Mouse (Mus musculus): Measurements from ENCODE around the gene Rint1. TPM values are rescaled to one million over a fixed set of nuclear protein-coding genes. Genes with fewer than 3 reads are reported as not detected.
"Not testable (repeated sequence)": the region's sequence is repeated elsewhere in the genome, so short reads cannot be mapped to it uniquely, and the experiment has no call there.

Gene Rint1
- polyA plus RNA-seq, 1 experiment from 2014 or later: 40.2 TPM

- Histone ChIP-seq H3K9me3 (no peaks in the 10 kb centered on the region), H3K4me3 (replicated peaks) (no peak overlapping the region), H3K4me2 (replicated peaks) (peak overlapping the region; percentile 28), H3K36me3 (no peaks in the 10 kb centered on the region), H3K4me1 (replicated peaks) (no peaks in the 10 kb centered on the region), H3K27ac (no peak overlapping the region), H3K27me3 (peaks cover 27% of the 10 kb centered on the region), H3K9ac (replicated peaks) (no peak overlapping the region)
- ATAC-seq: no peak
- WGBS: 51% methylated on average over 58 of the region's 58 CpGs
Measured at GRCm38 (mm10) chr5:23830897-23831752, 43.6 kb downstream of the Rint1 start.

GRCm38 (mm10) chr5:23835691-23836090, 48.2 kb downstream of the Rint1 start:
- H3K9ac ChIP-seq (replicated peaks); H3K9me3 ChIP-seq; ATAC-seq; H3K4me3 ChIP-seq (replicated peaks); H3K27ac ChIP-seq; H3K4me1 ChIP-seq (replicated peaks); H3K4me2 ChIP-seq (replicated peaks): not testable (repeated sequence)
- peaks cover 16% of the 10 kb centered on the region for H3K27me3 ChIP-seq
- WGBS: 74% methylated on average over 1 of the region's 1 CpGs
- H3K36me3 ChIP-seq: peaks cover 23% of the 10 kb centered on the region

GRCm38 (mm10) chr5:23838158-23838557, 50.6 kb downstream of the Rint1 start:
- Histone ChIP-seq H3K9ac (replicated peaks) (no peak overlapping the region), H3K27ac (no peak overlapping the region), H3K27me3 (no peaks in the 10 kb centered on the region), H3K4me2 (replicated peaks) (no peak overlapping the region), H3K4me1 (replicated peaks) (peaks cover 11% of the 10 kb centered on the region), H3K4me3 (replicated peaks) (no peak overlapping the region), H3K36me3 (peaks cover 27% of the 10 kb centered on the region), H3K9me3 (no peaks in the 10 kb centered on the region)
- WGBS: 92% methylated on average over 7 of the region's 7 CpGs
- ATAC-seq: no peak

GRCm38 (mm10) chr5:23843674-23844530, 56.4 kb downstream of the Rint1 start, which contains the start of gene Tomm7:
Gene Tomm7, minus strand, starts transcription at chr5:23844161.
- no peaks in the 10 kb centered on the region for H3K9me3 ChIP-seq
- peak; percentile 95 for ATAC-seq
- H3K4me1 ChIP-seq (replicated peaks): peaks cover 22% of the 10 kb centered on the region
- H3K36me3 ChIP-seq: peaks cover 15% of the 10 kb centered on the region
- H3K9ac ChIP-seq (replicated peaks): peak within 1 kb of the TSS; percentile 83
- WGBS: under 1% methylated on average over 44 of the region's 44 CpGs
- H3K27ac ChIP-seq: peak within 1 kb of the TSS; percentile 86
- H3K4me3 ChIP-seq (replicated peaks): peak within 1 kb of the TSS; percentile 80
- H3K4me2 ChIP-seq (replicated peaks): peak within 1 kb of the TSS; percentile 72
- H3K27me3 ChIP-seq: no peaks in the 10 kb centered on the region

GRCm38 (mm10) chr5:23844531-23844841, 57.0 kb downstream of the Rint1 start:
- 38% methylated on average over 7 of the region's 7 CpGs for WGBS
- Histone ChIP-seq H3K4me3 (replicated peaks) (peak overlapping the region; percentile 80), H3K4me2 (replicated peaks) (peak overlapping the region; percentile 72), H3K4me1 (replicated peaks) (peaks cover 22% of the 10 kb centered on the region), H3K36me3 (peaks cover 9% of the 10 kb centered on the region), H3K27ac (peak overlapping the region; percentile 85), H3K9ac (replicated peaks) (peak overlapping the region; percentile 63), H3K27me3 (no peaks in the 10 kb centered on the region), H3K9me3 (no peaks in the 10 kb centered on the region)
- ATAC-seq: peak; percentile 25; the same call in 1 of the 2 replicates

GRCm38 (mm10) chr5:23845141-23845540, 57.6 kb downstream of the Rint1 start:
- no peaks in the 10 kb centered on the region for H3K9me3 ChIP-seq
- H3K27me3 ChIP-seq: no peaks in the 10 kb centered on the region
- H3K9ac ChIP-seq (replicated peaks): no peak overlapping the region
- 82% methylated on average over 3 of the region's 3 CpGs for WGBS
- peak overlapping the region; percentile 72; the same call in 1 of the 2 replicates for H3K4me2 ChIP-seq (replicated peaks)
- peaks cover 5% of the 10 kb centered on the region; the same call in 1 of the 2 replicates for H3K36me3 ChIP-seq
- peaks cover 22% of the 10 kb centered on the region for H3K4me1 ChIP-seq (replicated peaks)
- no peak for ATAC-seq
- H3K4me3 ChIP-seq (replicated peaks): peak overlapping the region; percentile 80; the same call in 1 of the 2 replicates
- H3K27ac ChIP-seq: peak overlapping the region; percentile 85

GRCm38 (mm10) chr5:23850345-23851159, 63.0 kb downstream of the Rint1 start:
- peak overlapping the region; percentile 83 for H3K4me3 ChIP-seq (replicated peaks)
- no peaks in the 10 kb centered on the region for H3K9me3 ChIP-seq
- ATAC-seq: peak; percentile 99
- no peaks in the 10 kb centered on the region for H3K27me3 ChIP-seq
- H3K4me2 ChIP-seq (replicated peaks): peak overlapping the region; percentile 84
- peak overlapping the region; percentile 73 for H3K9ac ChIP-seq (replicated peaks)
- H3K36me3 ChIP-seq: peaks cover 34% of the 10 kb centered on the region
- WGBS: under 1% methylated on average over 61 of the region's 61 CpGs
- peaks cover 17% of the 10 kb centered on the region for H3K4me1 ChIP-seq (replicated peaks)
- peak overlapping the region; percentile 48 for H3K27ac ChIP-seq

- Histone ChIP-seq H3K36me3 (peaks cover 40% of the 10 kb centered on the region), H3K27ac (peak overlapping the region; percentile 48), H3K9ac (replicated peaks) (peak overlapping the region; percentile 73), H3K4me3 (replicated peaks) (peak overlapping the region; percentile 83), H3K4me1 (replicated peaks) (peaks cover 17% of the 10 kb centered on the region), H3K4me2 (replicated peaks) (peak overlapping the region; percentile 84)
- H3K9me3 ChIP-seq, ATAC-seq, H3K27me3 ChIP-seq: not testable (repeated sequence)
- 16% methylated on average over 4 of the region's 4 CpGs for WGBS
Measured at GRCm38 (mm10) chr5:23851160-23851555, 63.6 kb downstream of the Rint1 start.

- H3K27ac ChIP-seq; ATAC-seq; H3K4me2 ChIP-seq (replicated peaks); H3K9me3 ChIP-seq; H3K4me3 ChIP-seq (replicated peaks); H3K27me3 ChIP-seq; H3K9ac ChIP-seq (replicated peaks): not testable (repeated sequence)
- H3K36me3 ChIP-seq: peaks cover 56% of the 10 kb centered on the region
- WGBS: 94% methylated on average over 1 of the region's 1 CpGs
- peaks cover 17% of the 10 kb centered on the region for H3K4me1 ChIP-seq (replicated peaks)
Measured at GRCm38 (mm10) chr5:23852916-23853315, 65.4 kb downstream of the Rint1 start.

DNA sequence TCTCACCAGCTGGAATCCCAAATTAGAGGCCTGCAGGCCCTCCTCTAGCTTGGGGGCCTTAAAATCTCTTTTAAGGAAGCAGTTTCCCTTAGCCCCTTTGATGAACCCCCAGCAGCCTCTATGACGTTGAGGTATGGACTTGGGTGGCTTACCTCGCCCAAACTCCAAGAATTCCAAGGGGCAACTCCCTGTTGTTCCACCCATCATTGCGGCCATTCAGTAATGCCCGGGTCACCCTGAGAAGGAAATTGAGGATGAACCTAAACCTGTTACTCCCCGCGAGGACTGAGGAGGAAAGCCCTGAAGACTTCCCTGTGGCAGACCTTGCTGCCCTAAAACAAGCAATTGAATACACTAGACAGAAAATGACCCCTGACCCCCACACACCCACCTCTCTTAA, 68.0 kb downstream of the Rint1 start:
- ATAC-seq: no peak
- WGBS: 96% methylated on average over 6 of the region's 6 CpGs
- Histone ChIP-seq H3K4me3 (replicated peaks) (no peak overlapping the region), H3K9me3 (no peaks in the 10 kb centered on the region), H3K27me3 (no peaks in the 10 kb centered on the region), H3K4me2 (replicated peaks) (no peak overlapping the region), H3K27ac (no peak overlapping the region), H3K4me1 (replicated peaks) (peaks cover 17% of the 10 kb centered on the region), H3K9ac (replicated peaks) (no peak overlapping the region), H3K36me3 (peaks cover 74% of the 10 kb centered on the region)

GRCm38 (mm10) chr5:23856164-23856563, 68.7 kb downstream of the Rint1 start:
- 97% methylated on average over 1 of the region's 1 CpGs for WGBS
- no peak for ATAC-seq
- Histone ChIP-seq H3K27me3 (no peaks in the 10 kb centered on the region), H3K9me3 (no peaks in the 10 kb centered on the region), H3K4me2 (replicated peaks) (no peak overlapping the region), H3K27ac (no peak overlapping the region), H3K36me3 (peaks cover 78% of the 10 kb centered on the region), H3K4me1 (replicated peaks) (peaks cover 14% of the 10 kb centered on the region), H3K4me3 (replicated peaks) (no peak overlapping the region), H3K9ac (replicated peaks) (no peak overlapping the region)

Data from midbrain, embryonic 13.5 days (tissue).